Mouse (Mus musculus) midbrain, embryonic 12.5 days (tissue): ENCODE data around the gene Pcsk6. TPM values are rescaled to one million over a fixed set of nuclear protein-coding genes. Genes with fewer than 3 reads are reported as not detected.
"Not testable (repeated sequence)": the region's sequence is repeated elsewhere in the genome, so short reads cannot be mapped to it uniquely, and the experiment has no call there.

ENCODE experiments used
- ATAC-seq: fragments of 200-750 bp; cut with Nextera tagmentation; 2 replicates; pipeline ENCODE4 v1.8.0; 2017; ENCODE audit warnings: low read depth, moderate TSS enrichment, moderate library complexity; ENCODE audit not compliant: low FRiP score
- H3K27ac ChIP-seq: fragments of 300-500 bp; sonication (generic); replicated peaks from 2 replicates; pipeline ENCODE4 v1.5.1; 2016; ENCODE audit warnings: mild to moderate bottlenecking
- H3K27me3 ChIP-seq: fragments of 300-500 bp; sonication (generic); 2 replicates; pipeline ENCODE4 v1.6.1; 2016; ENCODE audit warnings: mild to moderate bottlenecking
- H3K36me3 ChIP-seq: fragments of 300-500 bp; sonication (generic); 2 replicates; pipeline ENCODE4 v1.6.1; 2016
- H3K4me1 ChIP-seq: fragments of 300-500 bp; sonication (generic); 2 replicates; pipeline ENCODE4 v1.6.1; 2016
- H3K4me2 ChIP-seq: fragments of 300-500 bp; sonication (generic); replicated peaks from 2 replicates; pipeline ENCODE4 v1.6.1; 2016; ENCODE audit warnings: mild to moderate bottlenecking, moderate library complexity
- H3K4me3 ChIP-seq: fragments of 300-500 bp; sonication (generic); 2 replicates; pipeline ENCODE4 v1.5.1; 2016; ENCODE audit warnings: mild to moderate bottlenecking
- H3K9ac ChIP-seq: fragments of 300-500 bp; sonication (generic); replicated peaks from 2 replicates; pipeline ENCODE4 v1.6.1; 2016; ENCODE audit warnings: mild to moderate bottlenecking, moderate library complexity
- H3K9me3 ChIP-seq: fragments of 300-500 bp; sonication (generic); 2 replicates; pipeline ENCODE4 v1.6.1; 2016; ENCODE audit warnings: mild to moderate bottlenecking
- WGBS: fragments of 180-500 bp; shearing (Covaris S2); methylation state at CpG from one replicate; pipeline ENCODE4 v1.1.7; 2016; 5-methylcytosine and 5-hydroxymethylcytosine counted together
- polyA plus RNA-seq: library from polyadenylated mRNA; unstranded; fragments of >200 nt; fragmentation: Nextera tagmentation; extraction: Ambion mirVana; gene quantifications from 2 replicates; pipeline ENCODE4 v1.2.1, GENCODE M21; 2016

Pcsk6 gene
- polyA plus RNA-seq, 1 experiment from 2014 or later, result 0.69 TPM

- 0 out of 2 replicates have a peak, but pooled peaks cover 7% of the 10 kb centered on the region for H3K4me1 ChIP-seq
- 54% methylated on average over 17 of the region's 17 CpGs for WGBS
- ATAC-seq, result no peak
- H3K27me3 ChIP-seq, result no peaks in the 10 kb centered on the region
- H3K4me3 ChIP-seq, result no peak overlapping the region
- H3K27ac ChIP-seq, result no peak overlapping the region
- no peak overlapping the region for H3K4me2 ChIP-seq
- H3K9me3 ChIP-seq, result no peaks in the 10 kb centered on the region
- no peaks in the 10 kb centered on the region for H3K36me3 ChIP-seq
- no peak overlapping the region for H3K9ac ChIP-seq
Measured at GRCm38 (mm10) chr7:66046921-66047918, 185.7 kb downstream of the Pcsk6 start.

- Histone ChIP-seq H3K36me3 (no peaks in the 10 kb centered on the region), H3K4me3 (no peak overlapping the region), H3K27me3 (no peaks in the 10 kb centered on the region), H3K9me3 (no peaks in the 10 kb centered on the region), H3K4me1 (0 out of 2 replicates have a peak, but pooled peaks cover 7% of the 10 kb centered on the region), H3K4me2 (no peak overlapping the region), H3K27ac (no peak overlapping the region), H3K9ac (no peak overlapping the region; the same call in 1 of the 2 replicates)
- WGBS, result 77% methylated on average over 4 of the region's 4 CpGs
- no peak for ATAC-seq
Measured at GRCm38 (mm10) chr7:66047975-66048374, 186.4 kb downstream of the Pcsk6 start.

GRCm38 (mm10) chr7:66048446-66049230 lies 187.1 kb downstream of the Pcsk6 start:
- H3K27me3 ChIP-seq, result no peaks in the 10 kb centered on the region
- 82% methylated on average over 12 of the region's 12 CpGs for WGBS
- H3K9ac ChIP-seq, result no peak overlapping the region; the same call in 1 of the 2 replicates
- H3K36me3 ChIP-seq, result no peaks in the 10 kb centered on the region
- H3K27ac ChIP-seq, result no peak overlapping the region
- no peak overlapping the region for H3K4me3 ChIP-seq
- no peak for ATAC-seq
- no peak overlapping the region for H3K4me2 ChIP-seq
- 0 out of 2 replicates have a peak, but pooled peaks cover 7% of the 10 kb centered on the region for H3K4me1 ChIP-seq
- no peaks in the 10 kb centered on the region for H3K9me3 ChIP-seq

GRCm38 (mm10) chr7:66053946-66054483 lies 192.5 kb downstream of the Pcsk6 start:
- 90% methylated on average over 4 of the region's 4 CpGs for WGBS
- Histone ChIP-seq H3K36me3 (no peaks in the 10 kb centered on the region), H3K9me3 (no peaks in the 10 kb centered on the region), H3K4me3 (no peak overlapping the region), H3K27ac (no peak overlapping the region), H3K4me1 (no peaks in the 10 kb centered on the region), H3K9ac (no peak overlapping the region), H3K4me2 (no peak overlapping the region), H3K27me3 (peaks cover 10% of the 10 kb centered on the region; the same call in 1 of the 2 replicates)
- no peak for ATAC-seq

GRCm38 (mm10) chr7:66055356-66055755 lies 193.8 kb downstream of the Pcsk6 start:
- H3K9ac ChIP-seq, H3K36me3 ChIP-seq, H3K27me3 ChIP-seq, H3K27ac ChIP-seq, H3K4me3 ChIP-seq, H3K9me3 ChIP-seq, ATAC-seq, H3K4me2 ChIP-seq, H3K4me1 ChIP-seq: not testable (repeated sequence)
- 14% methylated on average over 2 of the region's 2 CpGs for whole genome bisulfite sequencing

- WGBS, result 72% methylated on average over 1 of the region's 1 CpGs
- Histone ChIP-seq H3K27ac (no peak within 1 kb of the TSS), H3K4me1 (peaks cover 17% of the 10 kb centered on the region), H3K4me3 (peak within 1 kb of the TSS; percentile 97), H3K27me3 (peaks cover 10% of the 10 kb centered on the region; the same call in 1 of the 2 replicates), H3K36me3 (peaks cover 14% of the 10 kb centered on the region), H3K4me2 (peak within 1 kb of the TSS; percentile 88), H3K9ac (peak within 1 kb of the TSS; percentile 93), H3K9me3 (no peaks in the 10 kb centered on the region)
- ATAC-seq, result no peak
Measured at GRCm38 (mm10) chr7:66058703-66059102, 197.2 kb downstream of the Pcsk6 start, which contains the start of gene Snrpa1. Gene Snrpa1 (plus strand): TSS chr7:66059003.

GRCm38 (mm10) chr7:66060066-66060956 lies 198.8 kb downstream of the Pcsk6 start:
- WGBS, result under 1% methylated on average over 64 of the region's 64 CpGs
- peak overlapping the region; percentile 73 for H3K27ac ChIP-seq
- ATAC-seq, result peak; percentile 95

GRCm38 (mm10) chr7:66061057-66061456 lies 199.5 kb downstream of the Pcsk6 start:
- no peak for ATAC-seq
- H3K9ac ChIP-seq, result peak overlapping the region; percentile 93
- H3K36me3 ChIP-seq, result peaks cover 30% of the 10 kb centered on the region
- peaks cover 10% of the 10 kb centered on the region; the same call in 1 of the 2 replicates for H3K27me3 ChIP-seq
- no peak overlapping the region for H3K27ac ChIP-seq
- WGBS, result 3% methylated on average over 14 of the region's 14 CpGs
- peak overlapping the region; percentile 88 for H3K4me2 ChIP-seq
- H3K9me3 ChIP-seq, result no peaks in the 10 kb centered on the region
- peak overlapping the region; percentile 97 for H3K4me3 ChIP-seq
- peaks cover 17% of the 10 kb centered on the region for H3K4me1 ChIP-seq

More at GRCm38 (mm10) chr7:66060066-66060956, 198.8 kb downstream of the Pcsk6 start:
- peaks cover 17% of the 10 kb centered on the region for H3K4me1 ChIP-seq
- H3K9me3 ChIP-seq, result no peaks in the 10 kb centered on the region
- peak overlapping the region; percentile 97 for H3K4me3 ChIP-seq
- H3K36me3 ChIP-seq, result peaks cover 26% of the 10 kb centered on the region
- H3K4me2 ChIP-seq, result peak overlapping the region; percentile 88
- peaks cover 10% of the 10 kb centered on the region; the same call in 1 of the 2 replicates for H3K27me3 ChIP-seq
- peak overlapping the region; percentile 93 for H3K9ac ChIP-seq

- Histone ChIP-seq H3K36me3 (peaks cover 54% of the 10 kb centered on the region), H3K4me2 (no peak overlapping the region), H3K4me3 (no peak overlapping the region), H3K9me3 (no peaks in the 10 kb centered on the region), H3K27me3 (no peaks in the 10 kb centered on the region), H3K4me1 (peaks cover 15% of the 10 kb centered on the region), H3K9ac (no peak overlapping the region), H3K27ac (no peak overlapping the region)
- ATAC-seq, result no peak
- 96% methylated on average over 2 of the region's 2 CpGs for WGBS
Measured at GRCm38 (mm10) chr7:66076411-66076810, 214.9 kb downstream of the Pcsk6 start.

GRCm38 (mm10) chr7:66079364-66080230 lies 218.1 kb downstream of the Pcsk6 start, which contains the start of gene Selenos:
Gene Selenos (plus strand): TSS chr7:66079649.
- H3K27ac ChIP-seq, result peak within 1 kb of the TSS; percentile 76
- ATAC-seq, result peak; percentile 100
- peaks cover 52% of the 10 kb centered on the region for H3K36me3 ChIP-seq
- no peaks in the 10 kb centered on the region for H3K27me3 ChIP-seq
- peak within 1 kb of the TSS; percentile 85 for H3K4me2 ChIP-seq
- under 1% methylated on average over 65 of the region's 65 CpGs for WGBS
- peaks cover 17% of the 10 kb centered on the region for H3K4me1 ChIP-seq
- no peaks in the 10 kb centered on the region for H3K9me3 ChIP-seq
- peak within 1 kb of the TSS; percentile 61 for H3K4me3 ChIP-seq
- H3K9ac ChIP-seq, result peak within 1 kb of the TSS; percentile 61
